ENCODE assay signal across 9 mouse cellular contexts in the genomic region with DNA sequence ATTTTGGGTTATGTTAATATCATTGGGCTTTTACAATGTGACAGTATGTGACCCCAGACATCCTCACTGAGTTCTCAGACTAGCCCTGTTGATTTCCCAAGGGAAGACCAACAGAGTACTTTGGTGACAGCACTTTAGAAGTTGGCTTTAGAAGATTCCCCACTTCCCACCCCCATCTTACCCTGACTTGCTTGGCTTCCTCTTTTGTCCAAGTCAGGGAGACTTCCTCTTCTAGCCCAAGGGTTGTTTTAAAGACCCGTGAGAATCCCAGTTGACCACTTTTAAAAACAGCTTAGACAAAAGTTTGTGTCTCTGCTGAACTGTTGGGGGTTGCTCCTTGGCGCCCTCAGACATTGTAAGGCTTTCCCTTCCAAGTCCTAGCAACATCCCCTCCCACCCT. TPM values are rescaled to one million over a fixed set of nuclear protein-coding genes. Genes with fewer than 3 reads are reported as not detected.
DNase-seq lines count a peak whose midpoint lies in the region; ATAC-seq and TF ChIP-seq lines count a peak whose summit lies in the region.
"Had no signal": no experiment of that assay in that cellular context is flagged by ENCODE, and none has a peak within 500 bp of the region (broad histone marks: within the 10 kb centered on the region; RNA-seq: fewer than 3 reads in every experiment).

No protein-coding gene starts in this region.

- peak overlapping the region; percentile 71; the same call in 1 of the 2 replicates for H3K27ac ChIP-seq in kidney, embryonic 14.5 days (ENCODE audit: low read depth, low read length)
- peak overlapping the region; percentile 98 for H3K27ac ChIP-seq in heart, postnatal 0 days (ENCODE audit: low read depth)
- H3K27ac ChIP-seq in macrophage: peak overlapping the region; percentile 68

- no peak overlapping the region for H3K9ac ChIP-seq in kidney, embryonic 14.5 days (ENCODE audit: low read depth, low read length)
- no peak overlapping the region for H3K9ac ChIP-seq in heart, postnatal 0 days (replicated peaks; ENCODE audit: low read depth, low read length)

- H3K36me3 ChIP-seq in kidney, embryonic 14.5 days (ENCODE audit: control insufficient read depth, insufficient read depth, low read length): no peaks in the 10 kb centered on the region
- H3K36me3 ChIP-seq in heart, postnatal 0 days (replicated peaks; ENCODE audit: control insufficient read depth, insufficient read depth, low read length): no peaks in the 10 kb centered on the region
- H3K36me3 ChIP-seq in macrophage (ENCODE audit: inconsistent target): no peaks in the 10 kb centered on the region

- no peak for ATAC-seq in kidney, embryonic 14.5 days (ENCODE audit: low FRiP score, low TSS enrichment)
- no peak for ATAC-seq in heart, postnatal 0 days (ENCODE audit: insufficient read depth, low read depth)
- ATAC-seq: Patski had no signal

- 30% methylated on average over 2 of the region's 2 CpGs for WGBS in kidney, embryonic 14.5 days
- 20% methylated on average over 2 of the region's 2 CpGs for WGBS in heart, postnatal 0 days
- WGBS in macrophage (ENCODE audit: missing documents): 0% methylated on average over 2 of the region's 2 CpGs

- no peak overlapping the region for H3K4me3 ChIP-seq in kidney, embryonic 14.5 days (ENCODE audit: low read length)
- no peak overlapping the region for H3K4me3 ChIP-seq in heart, postnatal 0 days (ENCODE audit: low read depth, low read length)
- H3K4me3 ChIP-seq in macrophage (ENCODE audit: inconsistent target): no peak overlapping the region

- H3K27me3 ChIP-seq in kidney, embryonic 14.5 days (ENCODE audit: control insufficient read depth, insufficient read depth, low read length): no peaks in the 10 kb centered on the region
- H3K27me3 ChIP-seq in heart, postnatal 0 days (ENCODE audit: control insufficient read depth, insufficient read depth, low read length): no peaks in the 10 kb centered on the region
- H3K27me3 ChIP-seq: Patski had no signal

- H3K4me1 ChIP-seq in kidney, embryonic 14.5 days (ENCODE audit: control insufficient read depth, insufficient read depth, low read length): peaks cover 49% of the 10 kb centered on the region
- peaks cover 46% of the 10 kb centered on the region for H3K4me1 ChIP-seq in heart, postnatal 0 days (ENCODE audit: control insufficient read depth, insufficient read depth)

- TF ChIP-seq EP300 in heart, postnatal 0 days (IDR thresholded peaks at IDR 0.05; ENCODE audit: low read depth): no peak

- TF ChIP-seq CTCF in heart, postnatal 0 days (IDR thresholded peaks at IDR 0.05; ENCODE audit: low read depth): no peak

- H3K4me2 ChIP-seq in kidney, embryonic 14.5 days (replicated peaks; ENCODE audit: low read depth, low read length): peak overlapping the region; percentile 62
- H3K4me2 ChIP-seq in heart, postnatal 0 days (ENCODE audit: low read depth, low read length): peak overlapping the region; percentile 24; the same call in 1 of the 2 replicates

- DNase-seq in kidney, adult 9 months: no peak
- DNase-seq in MEL-GATA-1-ER (ENCODE audit: extremely low read depth, low read depth): peak; percentile 70
- DNase-seq in heart, postnatal 0 days (ENCODE audit: low spot score): no peak
- no peak for DNase-seq in ovary, postnatal 10 days (ENCODE audit: low spot score)
- no peak for DNase-seq in layer of hippocampus, postnatal 36 days
- no peak for DNase-seq in adrenal gland, adult (ENCODE audit: inconsistent age in 2 of 2, low spot score in 1 of 2)

- no peaks in the 10 kb centered on the region for H3K9me3 ChIP-seq in kidney, embryonic 14.5 days (ENCODE audit: control insufficient read depth, low read length)
- no peaks in the 10 kb centered on the region for H3K9me3 ChIP-seq in heart, postnatal 0 days (replicated peaks; ENCODE audit: control insufficient read depth, low read length)

- H3K79me2 ChIP-seq in macrophage (ENCODE audit: inconsistent target): peaks cover 95% of the 10 kb centered on the region

RNA-seq across cellular contexts. Expression of a gene that starts 47.1 kb away (rescaled TPM):
- 0.09 TPM in 1 of 2 replicates, not detected in the other for polyA plus RNA-seq in kidney, embryonic 14.5 days (2014; fragmentation: Nextera tagmentation; extraction: Ambion mirVana)
- not detected in 2 replicates for total RNA-seq in heart, postnatal 0 days (2014; rRNA removed; ENCODE audit: low replicate concordance)
- polyA plus RNA-seq in heart, postnatal 0 days (2015; fragmentation: Nextera tagmentation; extraction: Ambion mirVana): 0.04 TPM in 1 of 2 replicates, not detected in the other
- not detected for total RNA-seq in macrophage (2018; cell fraction: chromatin; rRNA removed)
- not detected for total RNA-seq in macrophage (2018; cell fraction: cytosol; rRNA removed)
- total RNA-seq in macrophage (2018; cell fraction: nucleus; rRNA removed): not detected
- not detected in 3 replicates for polyA plus RNA-seq in macrophage (2018)
- not detected for total RNA-seq in layer of hippocampus, postnatal 36 days (2021)
- polyA plus RNA-seq: Patski had no signal
